Comparison of ENCODE assay signal across 10 mouse cellular contexts in genomic region chr17:26849746-26850357, GRCm38 (mm10). TPM values are rescaled to one million over a fixed set of nuclear protein-coding genes. Genes with fewer than 3 reads are reported as not detected.
A peak's percentile ranks its signal among the peaks of the same experiment; 100 is the strongest.
DNase-seq lines count a peak whose midpoint lies in the region; ATAC-seq and TF ChIP-seq lines count a peak whose summit lies in the region.
"Had no signal": no experiment of that assay in that cellular context is flagged by ENCODE, and none has a peak within 500 bp of the region (broad histone marks: within the 10 kb centered on the region; RNA-seq: fewer than 3 reads in every experiment).

No protein-coding gene starts in this region.

- no peak for TF ChIP-seq EP300 in heart, adult 2 months (IDR thresholded peaks at IDR 0.05; ENCODE audit: insufficient read depth, low read depth, low read length)

- H3K4me3 ChIP-seq in heart, adult 2 months: peak overlapping the region; percentile 51
- peak overlapping the region; percentile 36 for H3K4me3 ChIP-seq in forebrain, embryonic 10.5 days
- peak overlapping the region; percentile 28 for H3K4me3 ChIP-seq in intestine, embryonic 16.5 days (ENCODE audit: low read length)
- peak overlapping the region; percentile 13; the same call in 1 of the 2 replicates for H3K4me3 ChIP-seq in midbrain, embryonic 14.5 days (replicated peaks; ENCODE audit: low read depth, low read length)
- H3K4me3 ChIP-seq: erythroblast, embryonic 14.5 days had no signal

- WGBS in heart, adult 2 months: under 1% methylated on average over 44 of the region's 44 CpGs
- under 1% methylated on average over 44 of the region's 44 CpGs for WGBS in forebrain, embryonic 10.5 days
- under 1% methylated on average over 44 of the region's 44 CpGs for WGBS in intestine, embryonic 16.5 days
- under 1% methylated on average over 44 of the region's 44 CpGs for WGBS in midbrain, embryonic 14.5 days

- H3K4me1 ChIP-seq in heart, adult 2 months (ENCODE audit: control insufficient read depth, insufficient read depth, low read length): no peaks in the 10 kb centered on the region
- peaks cover 16% of the 10 kb centered on the region for H3K4me1 ChIP-seq in forebrain, embryonic 10.5 days
- peaks cover 12% of the 10 kb centered on the region; the same call in 1 of the 2 replicates for H3K4me1 ChIP-seq in intestine, embryonic 16.5 days (ENCODE audit: control insufficient read depth, insufficient read depth, low read length)
- H3K4me1 ChIP-seq in midbrain, embryonic 14.5 days (ENCODE audit: control insufficient read depth, insufficient read depth, low read length): no peaks in the 10 kb centered on the region

- peak overlapping the region; percentile 58 for H3K9ac ChIP-seq in heart, adult 2 months (ENCODE audit: low read depth, low read length)
- H3K9ac ChIP-seq in intestine, embryonic 16.5 days (ENCODE audit: low read depth, low read length): no peak overlapping the region
- H3K9ac ChIP-seq in midbrain, embryonic 14.5 days (replicated peaks; ENCODE audit: low read length): no peak overlapping the region

- no peak for TF ChIP-seq POLR2A in heart, adult 2 months (IDR thresholded peaks at IDR 0.05; ENCODE audit: insufficient read depth, low read depth, low read length)

- peak overlapping the region; percentile 91 for H3K27ac ChIP-seq in heart, adult 2 months
- H3K27ac ChIP-seq in forebrain, embryonic 10.5 days: no peak overlapping the region
- H3K27ac ChIP-seq in intestine, embryonic 16.5 days (ENCODE audit: low read length): no peak overlapping the region
- no peak overlapping the region for H3K27ac ChIP-seq in midbrain, embryonic 14.5 days (replicated peaks; ENCODE audit: low read depth, low read length)

- peak overlapping the region; percentile 43 for H3K4me2 ChIP-seq in intestine, embryonic 16.5 days (ENCODE audit: low read depth, low read length)
- H3K4me2 ChIP-seq in midbrain, embryonic 14.5 days (ENCODE audit: low read length): peak overlapping the region; percentile 30

- peak in 1 of 2 experiments; percentile 38 for DNase-seq in heart, adult 2 months
- no peak for DNase-seq in heart, postnatal 14 days
- DNase-seq in forebrain, embryonic 10.5 days (ENCODE audit: extremely low spot score, low spot score): peak; percentile 52
- peak; percentile 61 for DNase-seq in midbrain, embryonic 14.5 days
- no peak for DNase-seq in right cerebral cortex, postnatal 36 days (ENCODE audit: low spot score in 2 of 2)
- DNase-seq in c-Kit-positive CD71-positive TER-119-positive erythroid progenitor cells, embryonic 14.5 days (ENCODE audit: low spot score): no peak
- no peak for DNase-seq in frontal cortex, postnatal 25 days (ENCODE audit: low spot score in 2 of 2)

- intact Hi-C loops in heart, adult 2 months (cut with DNase I): loop anchor here (1.0 to 2.0 kb wide), 2 partner anchors 11 to 35 kb away; no protein-coding TSS in a partner anchor
- intact Hi-C loops in heart, postnatal 14 days (cut with DNase I): loop anchor here (1.0 to 5.0 kb wide), 2 partner anchors 10 to 37 kb away; no protein-coding TSS in a partner anchor

- H3K36me3 ChIP-seq in heart, adult 2 months (ENCODE audit: control insufficient read depth, insufficient read depth, low read length): no peaks in the 10 kb centered on the region
- H3K36me3 ChIP-seq in forebrain, embryonic 10.5 days (replicated peaks): no peaks in the 10 kb centered on the region
- H3K36me3 ChIP-seq in intestine, embryonic 16.5 days (ENCODE audit: control insufficient read depth, insufficient read depth, low read length): no peaks in the 10 kb centered on the region
- H3K36me3 ChIP-seq in midbrain, embryonic 14.5 days (ENCODE audit: control insufficient read depth, insufficient read depth, low read length): no peaks in the 10 kb centered on the region

- peaks cover 8% of the 10 kb centered on the region for H3K27me3 ChIP-seq in heart, adult 2 months (ENCODE audit: control insufficient read depth, insufficient read depth, low read length)
- H3K27me3 ChIP-seq in forebrain, embryonic 10.5 days (ENCODE audit: poor library complexity, severe bottlenecking): peaks cover 98% of the 10 kb centered on the region
- H3K27me3 ChIP-seq in intestine, embryonic 16.5 days (replicated peaks; ENCODE audit: control insufficient read depth, insufficient read depth, low read length): peaks cover 69% of the 10 kb centered on the region
- H3K27me3 ChIP-seq in midbrain, embryonic 14.5 days (ENCODE audit: control insufficient read depth, insufficient read depth, low read length): peaks cover 88% of the 10 kb centered on the region
- H3K27me3 ChIP-seq: CH12.LX had no signal

- no peak for TF ChIP-seq CTCF in heart, adult 2 months (IDR thresholded peaks at IDR 0.05)

- H3K9me3 ChIP-seq in forebrain, embryonic 10.5 days: no peaks in the 10 kb centered on the region
- no peaks in the 10 kb centered on the region for H3K9me3 ChIP-seq in intestine, embryonic 16.5 days (ENCODE audit: control insufficient read depth, low read length)
- H3K9me3 ChIP-seq in midbrain, embryonic 14.5 days (ENCODE audit: control insufficient read depth, low read length): no peaks in the 10 kb centered on the region

- ATAC-seq in intestine, embryonic 16.5 days: no peak
- no peak for ATAC-seq in midbrain, embryonic 14.5 days (ENCODE audit: low FRiP score, low TSS enrichment)

- no peaks in the 10 kb centered on the region for H3K79me2 ChIP-seq in heart, adult 2 months (replicated peaks; ENCODE audit: control insufficient read depth, insufficient read depth, low read length)

RNA-seq across cellular contexts. Expression of gene Nkx2-5, which starts 5.0 kb away (rescaled TPM):
- 10 to 100 TPM; 87.1 to 96.3 TPM for total RNA-seq in heart, adult 2 months (2021)
- 72.6 and 104 TPM in 2 replicates for polyA plus RNA-seq in heart, adult 2 months (2012; rRNA removed)
- 10 to 100 TPM; 78.9 to 80.4 TPM for total RNA-seq in heart, postnatal 14 days (2021)
- not detected in 2 replicates for polyA plus RNA-seq in forebrain, embryonic 10.5 days (2016; fragmentation: Nextera tagmentation; extraction: Ambion mirVana)
- 0.09 TPM in 1 of 2 replicates, not detected in the other for polyA plus RNA-seq in intestine, embryonic 16.5 days (2015; fragmentation: Nextera tagmentation; extraction: Ambion mirVana)
- not detected in 2 replicates for polyA plus RNA-seq in midbrain, embryonic 14.5 days (2014; fragmentation: Nextera tagmentation; extraction: Ambion mirVana)
- total RNA-seq: CH12.LX had no signal
- polyA plus RNA-seq: erythroblast, embryonic 14.5 days had no signal

Comparison
In these comparisons a context has a peak if more than half of its experiments do, and no peak if none do; other contexts are left out.
1. DNase-seq: peak in forebrain, embryonic 10.5 days (single experiment) and midbrain, embryonic 14.5 days (single experiment); none in heart, postnatal 14 days (0 of 2), right cerebral cortex, postnatal 36 days (0 of 2), c-Kit-positive CD71-positive TER-119-positive erythroid progenitor cells, embryonic 14.5 days (single experiment) and frontal cortex, postnatal 25 days (0 of 2).
2. RNA of gene Nkx2-5, which starts 5.0 kb away (polyA plus RNA-seq): 72.6 to 104 TPM in heart, adult 2 months; 0.09 TPM in intestine, embryonic 16.5 days, not detected in forebrain, embryonic 10.5 days and not detected in midbrain, embryonic 14.5 days; every median in the first group is over 10 times any median in the second.
3. Peak in every context shown above with its lines, with median percentiles within 50 percentile points of each other: H3K4me3 ChIP-seq.